Mouse (Mus musculus) myocyte (in vitro differentiated cells): Measurements from ENCODE around the gene Thbs4. TPM values are rescaled to one million over a fixed set of nuclear protein-coding genes. Genes with fewer than 3 reads are reported as not detected.

ENCODE experiments used
- H3K27me3 ChIP-seq: one replicate; pipeline ENCODE4 v1.6.1; 2011; ENCODE audit not compliant: control insufficient read depth, insufficient read depth, insufficient read length
- H3K36me3 ChIP-seq: one replicate; pipeline ENCODE4 v1.6.1; 2011; ENCODE audit not compliant: control insufficient read depth, insufficient read depth
- H3K4me2 ChIP-seq: one replicate; pipeline ENCODE4 v1.6.1; 2011; ENCODE audit warnings: low read depth, control low read depth
- H3K4me3 ChIP-seq: one replicate; pipeline ENCODE4 v1.5.1; 2011; ENCODE audit warnings: mild to moderate bottlenecking, control low read depth, moderate library complexity
- H3K79me2 ChIP-seq: one replicate; pipeline ENCODE4 v1.6.1; 2011; ENCODE audit not compliant: control insufficient read depth, insufficient read depth
- H3ac ChIP-seq: one replicate; pipeline ENCODE4 v1.6.1; 2011; ENCODE audit not compliant: control insufficient read depth, insufficient read length
- CEBPB ChIP-seq: IDR thresholded peaks from 2 replicates; pipeline ENCODE4 v1.6.1; 2011; ENCODE audit warnings: mild to moderate bottlenecking, moderate library complexity; ENCODE audit not compliant: poor library complexity, insufficient read depth, severe bottlenecking
- E2F4 ChIP-seq: IDR thresholded peaks from one replicate; pipeline ENCODE4 v1.6.1; 2011; ENCODE audit warnings: mild to moderate bottlenecking, control low read depth, moderate library complexity; ENCODE audit not compliant: insufficient read depth
- MAX ChIP-seq: IDR thresholded peaks from one replicate; pipeline ENCODE4 v1.6.1; 2011; ENCODE audit warnings: low read depth, mild to moderate bottlenecking, control low read depth
- MYOD1 ChIP-seq, 3 experiments: IDR thresholded peaks; one replicate each; pipeline ENCODE4 v1.6.1; 2011; ENCODE audit warnings: control low read depth in 2 of 3, low read depth in 2 of 3, mild to moderate bottlenecking in 2 of 3, moderate library complexity in 1 of 3; ENCODE audit not compliant: insufficient read length in 2 of 3, control insufficient read depth in 1 of 3
- MYOG ChIP-seq, 3 experiments: IDR thresholded peaks; one replicate each; pipeline ENCODE4 v1.6.1; 2011; ENCODE audit warnings: control low read depth in 2 of 3, low read depth in 2 of 3, mild to moderate bottlenecking in 2 of 3; ENCODE audit not compliant: insufficient read length in 2 of 3, control insufficient read depth in 1 of 3, insufficient read depth in 1 of 3
- POLR2A ChIP-seq: IDR thresholded peaks from one replicate; pipeline ENCODE4 v1.6.1; 2011; ENCODE audit warnings: low read depth, mild to moderate bottlenecking, control low read depth, moderate library complexity; ENCODE audit not compliant: insufficient read length
- POLR2AphosphoS2 ChIP-seq: IDR thresholded peaks from one replicate; pipeline ENCODE4 v1.6.1; 2011; ENCODE audit warnings: low read depth, control low read depth; ENCODE audit not compliant: insufficient read length
- REST ChIP-seq: IDR thresholded peaks from one replicate; pipeline ENCODE4 v1.6.1; 2011; ENCODE audit warnings: mild to moderate bottlenecking, control low read depth, moderate library complexity; ENCODE audit not compliant: insufficient read depth, insufficient read length
- SRF ChIP-seq: IDR thresholded peaks from one replicate; pipeline ENCODE4 v1.6.1; 2011; ENCODE audit warnings: low read depth; ENCODE audit not compliant: control insufficient read depth, insufficient read length
- TCF12 ChIP-seq: IDR thresholded peaks from one replicate; pipeline ENCODE4 v1.6.1; 2011; ENCODE audit warnings: mild to moderate bottlenecking, control low read depth; ENCODE audit not compliant: poor library complexity, insufficient read depth, severe bottlenecking
- TCF3 ChIP-seq: IDR thresholded peaks from one replicate; pipeline ENCODE4 v1.6.1; 2011; ENCODE audit warnings: low read depth, control low read depth; ENCODE audit not compliant: insufficient read length
- USF1 ChIP-seq: IDR thresholded peaks from one replicate; pipeline ENCODE4 v1.6.1; 2011; ENCODE audit warnings: low read depth, mild to moderate bottlenecking, control low read depth, moderate library complexity
- polyA plus RNA-seq: library from polyadenylated mRNA; unstranded; fragments of >200 nt; fragmentation: generic; extraction: Trizol; gene quantifications from one replicate; pipeline ENCODE4 v1.2.1, GENCODE M21; 2012; ENCODE audit warnings: missing spikeins

Thbs4 gene
- polyA plus RNA-seq, 1 experiment: not detected

- H3K4me2 ChIP-seq: no peak overlapping the region
- no peaks in the 10 kb centered on the region for H3K27me3 ChIP-seq
- TF ChIP-seq USF1: no peak
- no peak for TF ChIP-seq CEBPB
- TF ChIP-seq E2F4: no peak
- no peak for TF ChIP-seq TCF12
- TF ChIP-seq POLR2A: no peak
- no peak for TF ChIP-seq MAX
- TF ChIP-seq MYOD1 (IDR thresholded peaks at IDR 0.05; ENCODE audit: control insufficient read depth in 1 of 3, insufficient read length in 2 of 3, low read depth in 2 of 3): no peak
- no peak for TF ChIP-seq MYOG (IDR thresholded peaks at IDR 0.05; ENCODE audit: control insufficient read depth in 1 of 3, insufficient read depth in 1 of 3, insufficient read length in 2 of 3, low read depth in 2 of 3)
- no peak for TF ChIP-seq REST
- TF ChIP-seq POLR2AphosphoS2: no peak
- TF ChIP-seq SRF: no peak
- no peak for TF ChIP-seq TCF3
- no peak overlapping the region for H3ac ChIP-seq
- no peaks in the 10 kb centered on the region for H3K36me3 ChIP-seq
- H3K4me3 ChIP-seq: no peak overlapping the region
- H3K79me2 ChIP-seq: no peaks in the 10 kb centered on the region
Observed at GRCm38 (mm10) chr13:92708466-92708865, 86.2 kb downstream of the Thbs4 start.

GRCm38 (mm10) chr13:92707941-92708340 is 86.7 kb downstream of the Thbs4 start:
- no peaks in the 10 kb centered on the region for H3K36me3 ChIP-seq
- H3K4me3 ChIP-seq: no peak overlapping the region
- no peaks in the 10 kb centered on the region for H3K27me3 ChIP-seq
- TF ChIP-seq TCF12 (no peak), MYOD1 (IDR thresholded peaks at IDR 0.05; ENCODE audit: control insufficient read depth in 1 of 3, insufficient read length in 2 of 3, low read depth in 2 of 3) (no peak), MAX (no peak), USF1 (no peak), SRF (no peak), REST (no peak), E2F4 (no peak), MYOG (IDR thresholded peaks at IDR 0.05; ENCODE audit: control insufficient read depth in 1 of 3, insufficient read depth in 1 of 3, insufficient read length in 2 of 3, low read depth in 2 of 3) (no peak), POLR2A (no peak), TCF3 (no peak), CEBPB (no peak), POLR2AphosphoS2 (no peak)
- H3K79me2 ChIP-seq: no peaks in the 10 kb centered on the region
- H3K4me2 ChIP-seq: no peak overlapping the region
- no peak overlapping the region for H3ac ChIP-seq

GRCm38 (mm10) chr13:92706342-92707061 is 88.1 kb downstream of the Thbs4 start:
- no peak for TF ChIP-seq USF1
- no peak for TF ChIP-seq POLR2AphosphoS2
- no peak for TF ChIP-seq POLR2A
- no peak for TF ChIP-seq MYOD1 (IDR thresholded peaks at IDR 0.05; ENCODE audit: control insufficient read depth in 1 of 3, insufficient read length in 2 of 3, low read depth in 2 of 3)
- no peak for TF ChIP-seq REST
- TF ChIP-seq CEBPB: no peak
- TF ChIP-seq SRF: no peak
- no peak for TF ChIP-seq MAX
- no peak for TF ChIP-seq E2F4
- no peak for TF ChIP-seq MYOG (IDR thresholded peaks at IDR 0.05; ENCODE audit: control insufficient read depth in 1 of 3, insufficient read depth in 1 of 3, insufficient read length in 2 of 3, low read depth in 2 of 3)
- H3ac ChIP-seq: no peak overlapping the region
- H3K4me3 ChIP-seq: no peak overlapping the region

GRCm38 (mm10) chr13:92705016-92705535 is 89.5 kb downstream of the Thbs4 start:
- H3K27me3 ChIP-seq: no peaks in the 10 kb centered on the region
- H3K79me2 ChIP-seq: no peaks in the 10 kb centered on the region
- H3K4me3 ChIP-seq: no peak overlapping the region
- no peak overlapping the region for H3ac ChIP-seq
- H3K36me3 ChIP-seq: no peaks in the 10 kb centered on the region
- TF ChIP-seq USF1 (no peak), REST (no peak), SRF (no peak), CEBPB (no peak), MYOG (IDR thresholded peaks at IDR 0.05; ENCODE audit: control insufficient read depth in 1 of 3, insufficient read depth in 1 of 3, insufficient read length in 2 of 3, low read depth in 2 of 3) (no peak), POLR2A (no peak), TCF3 (no peak), TCF12 (no peak), E2F4 (no peak)
- H3K4me2 ChIP-seq: no peak overlapping the region

More at GRCm38 (mm10) chr13:92706342-92707061, 88.1 kb downstream of the Thbs4 start:
- Histone ChIP-seq H3K4me2 (no peak overlapping the region), H3K79me2 (no peaks in the 10 kb centered on the region), H3K36me3 (no peaks in the 10 kb centered on the region), H3K27me3 (no peaks in the 10 kb centered on the region)

- Histone ChIP-seq H3K36me3 (no peaks in the 10 kb centered on the region), H3K27me3 (no peaks in the 10 kb centered on the region)
Observed at GRCm38 (mm10) chr13:92704189-92704588, 90.4 kb downstream of the Thbs4 start.

More at GRCm38 (mm10) chr13:92704189-92704588, 90.4 kb downstream of the Thbs4 start:
- H3ac ChIP-seq: no peak overlapping the region
- H3K4me2 ChIP-seq: no peak overlapping the region
- TF ChIP-seq E2F4 (no peak), MAX (no peak), TCF12 (no peak), CEBPB (no peak), MYOD1 (IDR thresholded peaks at IDR 0.05; ENCODE audit: control insufficient read depth in 1 of 3, insufficient read length in 2 of 3, low read depth in 2 of 3) (no peak)
- no peaks in the 10 kb centered on the region for H3K79me2 ChIP-seq
- no peak overlapping the region for H3K4me3 ChIP-seq
